Mouse (Mus musculus) small intestine, adult 2 months (tissue): ENCODE measurements around the gene Sltm.

Experiments
- CTCF ChIP-seq: fragments of 200-500 bp; IDR thresholded peaks from 2 replicates; pipeline ENCODE4 v1.5.1; 2012; ENCODE audit warnings: low read depth, mild to moderate bottlenecking, control low read depth, inconsistent platforms, low read length, moderate library complexity, mixed read lengths; ENCODE audit not compliant: insufficient replicate concordance, insufficient read length; ENCODE audit errors: extremely low read depth
- POLR2A ChIP-seq: fragments of 200-500 bp; IDR thresholded peaks from 2 replicates; pipeline ENCODE4 v1.6.1; 2012; ENCODE audit warnings: low read depth, mild to moderate bottlenecking, control low read depth, inconsistent platforms, low read length, moderate library complexity

GRCm38 (mm10) chr9:70636748-70637147 lies 94.2 kb downstream of the Sltm start:
- TF ChIP-seq POLR2A, result no peak
- no peak for TF ChIP-seq CTCF
